Mouse (Mus musculus) ES-Bruce4 (cell line): Measurements from ENCODE around the gene Cnot3.

Experiments
- CTCF ChIP-seq: IDR thresholded peaks from one replicate; pipeline ENCODE4 v1.8.1; 2011; ENCODE audit warnings: low read depth, low read length
- EP300 ChIP-seq: IDR thresholded peaks from 2 replicates; pipeline ENCODE4 v1.6.1; 2011; ENCODE audit warnings: low read depth, low read length; ENCODE audit not compliant: insufficient read depth
- POLR2A ChIP-seq: IDR thresholded peaks from one replicate; pipeline ENCODE4 v1.8.1; 2011; ENCODE audit warnings: low read length; ENCODE audit not compliant: insufficient read depth

DNA sequence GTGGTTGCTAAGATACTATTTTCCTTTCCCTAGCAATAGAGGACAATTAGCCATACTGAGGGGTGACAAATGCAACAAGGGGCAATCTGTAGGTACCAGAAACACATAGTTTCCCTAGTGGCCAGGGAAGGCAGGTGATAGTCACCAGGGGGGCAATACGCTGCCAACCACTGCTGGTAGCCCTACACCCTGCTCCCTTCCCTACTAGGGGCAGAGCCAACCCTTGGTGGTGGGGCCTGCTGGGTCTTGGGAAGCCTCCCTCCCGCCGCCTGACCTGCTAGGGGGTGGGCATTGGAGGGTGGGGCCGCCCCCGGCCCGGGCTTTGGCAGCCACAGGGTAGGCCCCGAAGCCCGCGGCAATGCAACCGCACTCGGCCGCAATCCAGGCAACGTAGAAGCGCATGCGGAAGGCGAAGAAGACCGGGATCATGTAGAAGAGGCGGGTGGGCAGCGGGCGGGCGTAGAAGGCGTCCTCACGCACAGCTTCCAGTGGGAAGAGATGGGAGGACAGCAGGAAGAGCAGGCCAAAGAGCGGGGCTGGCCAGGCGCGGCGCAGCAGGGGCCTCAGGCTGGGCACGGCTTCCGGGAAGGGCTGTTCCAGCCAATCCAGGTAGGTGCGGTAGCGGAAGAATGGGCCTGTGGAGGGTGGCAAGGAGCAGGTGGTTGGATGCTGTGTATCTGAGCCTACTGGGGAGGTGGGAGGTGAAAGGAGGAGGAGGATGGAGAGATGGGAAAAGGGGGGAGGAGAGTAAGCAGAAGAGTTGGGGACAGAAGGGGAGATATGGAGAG, 40.5 kb downstream of the Cnot3 start:
- TF ChIP-seq CTCF: no peak
- TF ChIP-seq EP300: no peak
- TF ChIP-seq POLR2A: no peak
